Mouse (Mus musculus) heart, postnatal 25 days (tissue): ENCODE measurements around the gene Dscam. TPM values are rescaled to one million over a fixed set of nuclear protein-coding genes. Genes with fewer than 3 reads are reported as not detected.

Experiments used
- DNase-seq: peaks from one replicate; pipeline ENCODE4 v3.0.0; 2022; ENCODE audit warnings: low spot score
- intact Hi-C: fragments of 180-260 bp; cut with DNase I; formaldehyde crosslinking; loops from one replicate; pipeline ENCODE4 v1.15.1; 2025
- total RNA-seq, 2 experiments: library from RNA; stranded (reverse); gene quantifications; 2 replicates each; pipeline ENCODE4 v1.2.3; 2021

The Dscam gene
- not detected for total RNA-seq

DNA sequence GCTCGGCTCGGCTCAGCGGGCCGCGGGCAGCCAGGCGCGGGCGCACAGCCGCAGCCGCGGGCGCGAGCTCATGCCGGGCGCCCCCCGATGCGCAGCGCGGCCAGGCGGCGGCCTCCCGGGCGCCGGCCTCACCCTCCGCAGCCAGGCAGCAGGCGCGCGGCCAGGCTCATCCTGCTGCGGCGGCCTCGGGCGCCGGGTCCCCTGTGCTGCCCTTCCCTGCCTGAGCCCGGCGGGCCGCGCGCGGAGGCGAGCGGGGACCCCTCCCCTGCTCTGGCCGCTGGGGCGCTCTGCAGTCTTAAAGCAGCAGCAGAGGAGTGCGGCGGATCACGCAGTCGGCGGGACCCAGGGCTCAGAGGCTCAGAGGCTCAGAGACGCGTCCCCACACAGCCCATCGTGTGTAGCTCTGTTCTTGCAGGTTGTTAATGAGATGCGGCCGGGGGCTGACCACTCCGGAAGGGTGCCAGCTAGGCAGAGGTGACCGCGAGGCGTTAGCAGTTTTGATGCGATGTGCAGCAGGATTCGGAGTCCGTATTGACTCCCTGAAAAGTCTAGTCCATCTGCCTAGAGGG is at the start of gene Dscam:
Gene Dscam, minus strand, starts transcription at position 240 of the 569 bp plus-strand sequence.
- intact Hi-C loops, result no loop called here

DNA sequence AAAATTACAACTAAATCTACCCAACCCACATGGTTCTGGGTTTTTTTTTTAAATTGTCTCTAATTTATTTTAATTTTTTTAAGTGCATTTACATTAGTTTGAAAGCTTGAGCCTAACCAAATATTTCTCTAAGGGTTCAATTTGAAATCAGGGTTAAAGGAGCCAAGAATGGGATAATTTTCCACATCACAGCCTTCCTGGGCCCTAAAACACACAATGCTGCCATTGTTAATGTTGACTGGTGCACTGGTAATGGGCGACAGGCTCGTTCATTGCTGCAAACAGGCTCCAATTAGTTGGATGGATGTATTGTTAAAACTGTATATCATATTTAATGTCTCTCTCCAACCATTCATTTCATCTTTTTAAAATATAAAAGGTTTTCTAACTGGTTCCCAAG is 48.8 kb upstream of the Dscam start:
- no peak for DNase-seq
- intact Hi-C loops, result no loop called here

More for the DNA sequence above, at the start of gene Dscam:
- DNase-seq, result no peak

DNA sequence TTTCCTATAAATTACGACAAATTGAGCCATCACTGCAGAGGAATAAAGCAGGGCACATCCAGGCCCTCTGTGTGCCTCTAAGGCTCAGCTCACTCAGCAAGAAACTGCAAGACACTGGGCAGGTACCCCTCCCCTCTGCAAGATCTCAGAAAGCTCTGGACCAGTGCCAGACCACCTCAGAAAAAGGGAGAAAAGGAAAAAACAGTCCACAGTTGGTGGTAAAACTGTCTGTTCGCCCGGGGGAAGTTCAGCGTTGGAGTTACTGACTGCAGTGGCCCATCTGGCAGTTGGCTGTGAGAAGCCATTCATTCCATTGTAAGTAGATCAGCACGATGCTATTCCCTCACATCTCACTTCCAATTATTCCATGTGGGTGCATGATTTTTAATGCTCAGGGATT is 39.4 kb upstream of the Dscam start:
- no peak for DNase-seq
- intact Hi-C loops, result no loop called here

DNA sequence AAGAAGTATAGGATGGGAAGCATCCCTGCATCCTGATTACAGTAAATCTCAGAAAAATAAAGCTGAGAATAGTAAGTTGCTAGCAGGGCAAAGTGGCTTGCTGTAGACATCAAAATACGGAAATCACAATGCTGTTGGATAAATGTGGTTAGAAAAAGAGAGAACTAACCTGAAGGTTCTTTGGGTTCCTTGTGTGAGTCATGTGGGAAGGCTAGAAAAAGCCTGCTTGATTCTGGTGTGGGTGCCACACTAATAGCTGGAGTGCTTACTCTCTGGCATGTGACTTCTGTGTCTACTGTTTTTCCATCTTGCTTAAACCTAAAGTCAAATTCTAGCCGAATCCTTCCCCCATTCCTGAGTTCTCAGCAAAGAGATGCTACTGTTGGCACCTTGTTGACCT is 37.7 kb upstream of the Dscam start:
- intact Hi-C loops, result no loop called here
- no peak for DNase-seq

DNA sequence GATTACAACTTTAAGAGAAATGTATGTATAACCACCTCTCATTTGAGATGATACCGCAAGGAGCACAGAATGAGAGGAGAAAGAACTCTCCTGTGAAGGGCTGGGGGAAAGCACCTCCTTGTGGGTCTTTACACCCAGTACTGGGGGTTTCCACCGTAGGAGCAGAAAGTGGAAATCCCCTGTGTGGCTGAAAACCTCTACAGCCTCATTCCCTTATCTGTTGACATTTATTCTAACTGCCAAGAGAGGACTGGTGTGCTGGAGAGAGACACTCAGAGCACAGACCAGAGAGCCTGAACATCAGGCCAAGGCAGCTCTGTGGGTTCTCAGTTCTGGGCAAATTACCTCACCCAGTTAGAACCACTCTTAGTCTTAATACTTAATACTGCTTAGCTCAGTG is 33.5 kb upstream of the Dscam start:
- no peak for DNase-seq
- intact Hi-C loops, result no loop called here

DNA sequence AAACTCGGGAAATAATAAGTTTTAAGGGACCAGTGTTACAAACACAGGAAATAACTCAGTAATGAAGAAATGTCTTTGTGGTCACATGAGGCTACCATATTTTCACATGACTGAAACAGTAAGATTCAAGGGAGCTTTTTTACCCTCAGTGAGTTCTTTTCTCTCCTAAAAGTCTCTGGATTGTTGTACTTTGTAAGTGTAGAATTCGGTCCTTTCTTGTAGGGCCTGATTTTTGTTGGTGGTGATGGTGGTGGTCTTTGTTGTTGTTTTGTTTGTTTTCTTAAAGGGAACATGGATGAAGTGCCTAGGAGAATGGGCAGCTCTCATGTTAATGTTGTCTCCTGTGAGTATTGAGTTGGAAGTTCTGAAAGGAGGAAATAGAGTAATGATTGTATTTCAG is 33.0 kb upstream of the Dscam start:
- intact Hi-C loops, result no loop called here
- DNase-seq, result no peak

DNA sequence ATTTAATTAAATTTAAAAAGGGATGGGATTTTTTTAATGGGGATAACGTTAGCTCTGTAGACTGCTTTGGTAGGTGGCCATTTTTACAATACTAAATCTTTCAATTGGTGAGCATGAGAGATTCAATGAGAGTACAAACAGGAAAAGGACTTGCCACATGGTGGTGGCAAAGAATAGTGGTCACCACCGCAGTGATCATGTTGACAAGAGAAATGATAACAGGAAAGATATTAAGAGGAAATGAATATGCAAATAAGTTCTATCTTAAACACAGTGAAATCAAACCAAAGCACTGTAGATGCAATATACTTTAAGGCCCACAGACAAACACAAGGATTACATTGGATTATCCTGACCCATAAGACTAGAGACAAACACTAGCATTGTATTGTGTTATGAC is 24.1 kb upstream of the Dscam start:
- intact Hi-C loops, result no loop called here
- DNase-seq, result no peak

DNA sequence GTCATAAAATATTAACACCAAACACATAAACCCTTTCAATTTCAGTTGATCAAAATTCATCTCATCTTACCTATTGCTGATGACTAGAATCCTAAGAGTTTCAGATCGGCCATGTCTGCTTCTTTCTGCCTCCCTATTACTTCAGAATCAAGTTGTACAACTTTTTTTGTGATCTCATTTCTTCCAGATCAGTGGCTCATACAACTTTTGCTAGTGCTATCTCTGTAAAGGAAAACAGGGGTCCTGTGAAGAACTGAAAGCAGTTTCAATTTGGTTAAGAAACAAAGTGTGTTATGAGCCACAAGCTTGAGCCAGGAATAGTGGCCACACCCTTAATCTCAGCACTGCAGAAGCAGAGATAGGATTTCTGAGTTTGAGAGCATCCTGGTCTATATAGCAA is 23.6 kb upstream of the Dscam start:
- intact Hi-C loops, result no loop called here
- no peak for DNase-seq

DNA sequence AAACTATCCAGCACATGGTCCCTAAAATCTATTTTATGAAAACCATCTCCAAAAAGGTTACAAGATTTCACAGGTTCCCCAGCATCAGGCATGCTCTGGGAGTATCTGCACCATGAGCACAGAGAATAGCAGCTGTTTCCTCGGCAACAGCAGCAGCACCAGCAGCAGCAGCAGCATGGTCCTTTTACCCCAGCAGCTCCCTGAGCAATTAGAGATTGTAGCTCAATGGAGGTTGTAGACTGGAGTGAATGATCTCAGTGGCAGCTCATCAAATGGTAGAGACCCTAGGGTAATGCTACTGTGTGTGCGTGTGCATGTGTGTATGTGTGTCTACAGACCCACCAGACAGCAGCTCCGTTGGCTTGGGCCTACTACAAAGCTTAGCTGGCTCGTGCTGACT is 21.7 kb upstream of the Dscam start:
- no peak for DNase-seq
- intact Hi-C loops, result no loop called here

DNA sequence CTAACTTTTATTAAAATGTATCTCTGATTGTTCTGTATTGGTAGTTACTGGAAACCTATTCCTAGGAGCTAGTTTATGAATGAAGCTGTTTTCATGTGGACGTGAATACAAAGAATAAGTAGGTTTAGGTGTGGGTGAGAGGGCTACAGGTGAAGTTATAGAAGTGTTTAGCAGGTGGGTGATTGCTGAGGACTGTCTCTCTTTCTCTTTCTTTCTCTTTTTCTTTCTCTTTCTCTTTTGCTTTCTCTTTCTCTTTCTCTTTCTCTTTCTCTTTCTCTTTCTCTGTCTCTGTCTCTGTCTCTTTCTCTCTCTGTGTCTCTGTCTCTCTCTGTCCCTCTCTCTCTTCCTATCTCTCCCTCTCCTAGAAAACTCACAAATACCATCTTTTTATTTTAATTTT is 20.1 kb upstream of the Dscam start:
- intact Hi-C loops, result no loop called here

DNA sequence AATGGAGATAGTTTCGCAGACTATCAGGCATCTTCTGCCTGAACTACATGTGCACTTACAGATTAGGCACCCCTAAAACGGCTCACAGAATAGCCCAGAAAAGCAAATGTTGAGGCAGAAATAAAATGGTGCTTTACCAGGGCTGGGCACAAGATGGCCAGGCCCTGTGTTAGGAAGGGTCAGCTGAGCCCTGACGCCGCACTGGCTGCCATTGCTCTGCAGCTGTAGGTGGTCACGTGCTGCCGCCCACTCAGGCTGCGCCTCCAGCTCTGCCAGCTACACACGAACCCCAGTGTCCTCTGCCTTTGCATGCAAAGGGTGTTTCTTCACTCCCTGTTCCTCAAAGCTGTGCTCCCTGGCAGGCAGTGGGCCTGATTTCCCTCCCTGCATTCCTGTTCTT is 948 bp upstream of the Dscam start:
- intact Hi-C loops, result no loop called here

More for the DNA sequence above, 20.1 kb upstream of the Dscam start:
- DNase-seq, result no peak

DNA sequence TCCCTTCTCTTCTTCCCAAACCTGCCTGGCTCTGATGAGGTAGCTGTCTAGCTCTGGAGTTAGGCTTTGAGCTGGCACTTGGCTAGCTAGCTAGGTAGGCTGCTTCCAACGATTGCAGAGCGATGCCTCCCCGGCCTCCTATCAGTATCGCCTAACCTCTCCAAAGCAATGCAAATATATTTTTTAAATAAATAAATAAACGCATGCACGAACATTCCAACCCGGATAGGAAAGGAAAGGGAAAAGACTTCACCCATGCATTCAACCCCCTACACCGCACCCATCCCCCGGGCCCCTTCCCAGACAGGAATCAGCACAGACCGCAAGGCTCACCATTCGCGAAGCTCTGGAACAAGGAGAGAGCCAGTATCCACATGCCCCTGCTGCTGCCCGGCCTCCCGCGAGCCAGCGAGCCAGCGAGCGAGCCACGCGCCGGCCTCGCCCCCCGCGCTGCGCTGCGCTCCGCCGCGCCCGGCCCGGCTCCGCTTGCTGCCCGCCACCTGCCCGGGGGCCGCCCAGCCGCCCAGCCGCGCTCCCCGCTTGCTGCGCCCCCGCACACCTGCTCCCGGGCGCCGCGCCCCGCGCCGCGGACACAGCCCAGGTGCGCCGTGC is 545 bp downstream of the Dscam start:
- DNase-seq, result no peak
- intact Hi-C loops, result loop anchor here (5.0 kb wide), 1 partner anchor 273 kb away; no protein-coding TSS in a partner anchor

More for the DNA sequence above, 948 bp upstream of the Dscam start:
- no peak for DNase-seq

DNA sequence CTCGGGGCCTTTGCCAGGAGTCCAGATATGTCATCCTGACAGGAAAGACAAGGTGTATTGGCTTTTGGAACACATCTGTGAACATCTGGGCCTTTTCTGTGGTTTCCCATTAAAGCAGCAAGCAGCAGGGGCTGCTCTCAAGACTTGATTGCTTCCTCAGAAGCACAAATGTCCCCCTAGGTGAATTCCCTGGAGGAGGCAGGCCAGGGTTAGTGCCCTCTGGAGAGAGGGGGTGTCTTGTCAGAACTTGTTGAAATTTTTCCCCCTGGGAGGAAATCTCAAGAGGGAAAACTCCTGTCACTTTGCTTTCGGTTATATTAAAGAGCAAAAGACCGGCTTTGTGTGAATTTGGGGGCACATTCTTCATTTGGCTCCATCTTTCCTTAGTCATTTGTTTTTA is 1.9 kb downstream of the Dscam start:
- DNase-seq, result no peak
- intact Hi-C loops, result loop anchor here (5.0 kb wide), 1 partner anchor 271 kb away; no protein-coding TSS in a partner anchor

DNA sequence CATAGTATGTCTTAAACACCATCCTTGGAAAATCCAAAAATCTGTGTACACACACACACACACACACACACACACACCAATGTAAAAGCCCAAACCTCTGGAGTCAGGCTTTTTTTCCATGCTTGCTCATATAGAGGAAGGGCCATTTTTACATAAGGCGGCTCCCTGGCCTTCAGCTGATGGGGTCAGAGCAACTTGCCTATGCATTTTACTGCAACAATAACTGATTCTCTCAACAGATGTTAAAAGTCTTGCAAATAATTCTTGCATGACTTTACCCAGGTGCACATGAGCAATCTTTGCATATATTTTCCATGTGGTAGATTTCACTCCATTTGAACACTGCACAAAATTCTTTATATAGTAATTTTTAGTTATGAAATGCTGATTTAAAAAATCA is 2.5 kb downstream of the Dscam start:
- DNase-seq, result no peak
- intact Hi-C loops, result loop anchor here (5.0 kb wide), 1 partner anchor 271 kb away; no protein-coding TSS in a partner anchor

DNA sequence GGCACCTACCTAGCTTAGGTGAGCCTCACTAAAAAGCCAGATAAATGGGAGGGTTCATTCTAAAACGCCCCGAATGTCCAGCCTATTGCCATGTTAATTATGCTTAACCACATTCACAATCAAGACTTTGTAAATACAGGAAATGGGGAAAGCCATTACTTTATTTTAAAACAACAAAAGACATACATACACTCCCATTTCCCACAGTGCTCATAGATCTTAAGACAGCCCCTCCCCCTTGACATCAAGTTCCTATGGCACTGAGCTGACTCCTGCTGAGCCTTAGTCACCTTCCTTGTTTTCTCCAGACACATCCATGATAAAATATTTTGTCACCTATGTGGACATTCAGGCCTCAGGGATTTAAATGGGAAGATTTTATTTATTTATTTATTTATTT is 4.4 kb downstream of the Dscam start:
- intact Hi-C loops, result loop anchor here (5.0 kb wide), 1 partner anchor 269 kb away; no protein-coding TSS in a partner anchor
- no peak for DNase-seq

DNA sequence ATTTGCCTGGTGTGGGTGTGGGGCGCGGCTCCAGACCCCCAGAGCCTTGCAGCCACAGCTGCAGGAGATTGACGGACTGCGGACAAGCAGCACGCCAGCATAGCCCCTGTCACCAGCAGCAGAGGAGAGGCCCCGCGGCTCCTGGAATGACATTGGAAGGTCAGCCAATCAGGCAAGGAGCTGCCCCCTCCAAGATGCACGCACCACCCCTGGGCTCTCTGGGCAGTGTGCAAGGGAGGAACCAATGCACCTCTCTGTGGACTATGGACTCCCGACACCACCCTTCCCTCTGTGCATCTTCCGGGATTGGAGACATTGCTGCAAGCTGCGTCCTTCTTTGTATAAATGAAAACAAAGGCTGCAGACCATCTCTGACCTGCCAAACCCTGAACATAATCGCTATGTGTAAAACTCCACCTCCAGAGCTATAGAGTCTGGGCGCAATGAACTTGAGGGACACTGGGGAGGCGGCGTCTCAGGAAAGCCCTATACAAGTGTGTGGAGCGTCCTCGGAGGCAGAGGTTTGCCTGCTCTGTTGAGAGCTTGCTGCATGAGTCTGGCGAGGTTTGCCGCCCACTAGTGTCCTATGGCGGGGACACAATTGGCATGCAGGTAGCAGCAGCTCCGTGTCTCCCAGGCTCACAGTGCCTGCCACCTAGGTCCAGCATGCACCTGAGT is 5.0 kb downstream of the Dscam start:
- no peak for DNase-seq
- intact Hi-C loops, result loop anchor here (5.0 kb wide), 1 partner anchor 268 kb away; no protein-coding TSS in a partner anchor

DNA sequence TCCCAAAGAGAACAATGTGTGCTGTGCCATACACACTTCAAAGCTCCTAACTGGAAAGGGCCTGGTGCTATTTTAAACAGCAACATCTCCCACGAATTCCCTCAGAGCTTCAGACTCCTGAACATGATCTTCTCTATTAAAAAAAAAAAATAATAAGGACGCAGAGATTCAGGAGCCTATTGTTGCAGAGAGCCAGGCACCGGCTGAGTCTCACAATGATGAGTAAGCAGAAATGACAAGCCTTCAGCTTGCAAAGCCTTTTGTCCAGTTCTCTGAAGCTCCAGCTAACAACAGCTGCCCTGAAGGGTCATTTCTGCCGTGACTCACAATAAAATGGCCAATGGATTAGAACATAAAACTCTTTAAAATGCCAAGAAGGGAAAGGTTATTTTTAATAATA is 12.3 kb downstream of the Dscam start:
- no peak for DNase-seq
- intact Hi-C loops, result no loop called here

DNA sequence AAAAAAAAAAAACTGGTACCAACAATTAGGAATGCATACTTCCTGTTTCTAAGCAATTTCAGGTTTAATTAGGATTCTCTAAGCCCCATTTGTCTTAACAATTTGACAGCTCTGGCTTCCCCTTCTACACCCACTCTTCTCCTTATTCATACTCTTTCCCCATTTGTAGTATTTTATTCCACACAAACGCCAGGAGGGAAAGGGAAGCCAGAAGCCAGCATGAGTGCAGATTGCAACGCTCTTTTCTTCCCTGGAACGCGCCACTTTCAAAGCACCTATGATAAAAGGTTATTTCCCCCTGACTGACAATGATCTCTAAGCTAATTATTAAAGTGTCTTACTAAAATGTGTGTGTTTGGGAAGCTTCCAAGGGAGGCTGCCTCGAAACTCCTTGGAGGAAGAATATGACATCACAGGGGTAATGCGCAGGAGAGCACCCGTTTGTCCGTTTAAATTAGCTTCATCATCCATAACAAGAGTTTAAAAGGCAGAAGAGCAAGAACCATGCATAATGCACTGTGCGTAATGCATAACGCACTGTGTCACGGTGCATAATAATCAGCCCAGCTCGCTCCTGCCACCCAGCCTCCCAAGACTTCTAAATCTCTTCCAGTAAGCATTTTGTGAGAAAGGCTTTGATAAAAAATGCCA is 25.9 kb downstream of the Dscam start:
- no peak for DNase-seq

DNA sequence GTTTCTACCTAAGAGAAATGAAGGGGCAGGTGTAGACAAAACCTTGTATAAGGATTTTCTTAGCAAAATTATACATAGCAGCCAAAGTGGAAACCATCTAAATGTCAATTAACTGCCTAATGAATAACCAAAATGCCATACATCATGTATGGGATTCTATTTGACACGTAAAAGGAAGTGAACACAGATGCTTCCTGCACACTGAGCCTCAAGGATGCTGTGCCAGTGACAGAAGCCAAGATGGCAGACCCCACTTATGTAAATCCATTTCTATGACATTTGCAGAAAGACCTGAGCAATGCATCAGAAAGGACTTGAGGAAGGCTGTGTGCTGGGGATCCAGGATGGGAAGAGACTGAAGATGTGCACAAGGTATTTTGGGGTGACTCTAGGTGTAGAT is 28.6 kb downstream of the Dscam start:
- no peak for DNase-seq
- intact Hi-C loops, result no loop called here

More for the DNA sequence above, 25.9 kb downstream of the Dscam start:
- intact Hi-C loops, result no loop called here

DNA sequence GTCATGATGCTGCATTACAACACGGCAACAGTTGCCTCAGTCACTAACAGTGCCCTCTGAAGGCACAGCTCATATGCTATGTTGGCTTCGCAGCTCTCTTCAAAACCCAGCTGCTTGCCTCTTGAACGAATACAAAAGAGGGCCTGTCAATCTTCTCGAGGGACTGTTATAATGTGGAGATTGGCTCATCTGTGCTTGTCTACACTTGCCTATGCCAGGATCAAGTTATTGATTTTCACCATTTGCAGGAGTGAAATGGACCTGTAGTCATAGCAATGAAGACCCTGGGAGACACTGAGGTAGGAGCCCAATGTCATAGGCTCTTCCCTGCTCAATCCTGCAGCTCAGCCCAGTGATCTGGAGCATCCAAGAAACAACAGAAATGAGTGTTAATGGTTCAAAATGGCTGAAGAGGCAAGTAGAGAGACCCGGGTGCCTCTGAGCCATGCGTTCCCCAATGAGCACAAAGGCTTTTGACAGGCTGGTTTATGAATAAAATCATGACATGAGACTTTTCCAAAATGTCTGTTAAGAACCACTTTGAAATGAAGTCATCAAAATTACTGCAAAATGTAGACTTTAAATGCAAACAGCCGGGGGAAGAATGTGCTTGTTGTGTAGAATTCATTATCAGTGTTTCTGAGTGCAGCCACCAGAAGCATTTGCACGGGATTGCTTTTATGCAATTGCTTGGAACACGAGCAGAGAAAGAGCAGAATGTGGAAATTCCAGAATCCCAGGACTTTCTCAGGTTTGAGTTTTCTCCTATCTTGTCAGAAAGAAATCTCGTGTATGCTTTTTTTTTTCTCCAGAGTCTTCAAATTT is 35.3 kb downstream of the Dscam start:
- DNase-seq, result no peak
- intact Hi-C loops, result no loop called here
